Mouse (Mus musculus): Measurements from ENCODE around the gene 1700024G13Rik. TPM values are rescaled to one million over a fixed set of nuclear protein-coding genes. Genes with fewer than 3 reads are reported as not detected.
"Not testable (repeated sequence)": the region's sequence is repeated elsewhere in the genome, so short reads cannot be mapped to it uniquely, and the experiment has no call there.

Gene 1700024G13Rik
- not detected in 2 replicates for polyA plus RNA-seq (2012; ENCODE audit: insufficient read depth, insufficient read length, low replicate concordance, missing spikeins)

- no peak for TF ChIP-seq CTCF (IDR thresholded peaks at IDR 0.05; ENCODE audit: insufficient read depth, low read depth, low read length)
- no peak for TF ChIP-seq POLR2A (IDR thresholded peaks at IDR 0.05; ENCODE audit: insufficient read depth, low read depth, low read length)
- WGBS, result 23% methylated on average over 13 of the region's 13 CpGs
- no peak within 1 kb of the TSS for H3K4me3 ChIP-seq (ENCODE audit: insufficient read depth, low read depth, low read length)
- H3K4me1 ChIP-seq (ENCODE audit: control insufficient read depth, insufficient read depth, low read length), result no peaks in the 10 kb centered on the region
- H3K27ac ChIP-seq (ENCODE audit: insufficient read depth, low read depth, low read length), result no peak within 1 kb of the TSS
These were observed at the start of gene 1700024G13Rik for GRCm38 (mm10) chr14:32388196-32388595. Gene 1700024G13Rik, minus strand, starts transcription at chr14:32388391.

- TF ChIP-seq POLR2A (IDR thresholded peaks at IDR 0.05; ENCODE audit: insufficient read depth, low read depth, low read length) (no peak), CTCF (IDR thresholded peaks at IDR 0.05; ENCODE audit: insufficient read depth, low read depth, low read length) (no peak)
- H3K27ac ChIP-seq (ENCODE audit: insufficient read depth, low read depth, low read length), result no peak overlapping the region
- no peaks in the 10 kb centered on the region for H3K4me1 ChIP-seq (ENCODE audit: control insufficient read depth, insufficient read depth, low read length)
- 51% methylated on average over 5 of the region's 5 CpGs for WGBS
- H3K4me3 ChIP-seq (ENCODE audit: insufficient read depth, low read depth, low read length), result no peak overlapping the region
These were observed 49.2 kb upstream of the 1700024G13Rik start for GRCm38 (mm10) chr14:32437352-32437793.

GRCm38 (mm10) chr14:32429030-32429602 lies 40.9 kb upstream of the 1700024G13Rik start:
- Histone ChIP-seq H3K4me3 (ENCODE audit: insufficient read depth, low read depth, low read length) (no peak overlapping the region), H3K27ac (ENCODE audit: insufficient read depth, low read depth, low read length) (no peak overlapping the region), H3K4me1 (ENCODE audit: control insufficient read depth, insufficient read depth, low read length) (no peaks in the 10 kb centered on the region)
- TF ChIP-seq POLR2A (IDR thresholded peaks at IDR 0.05; ENCODE audit: insufficient read depth, low read depth, low read length), result no peak
- TF ChIP-seq CTCF (IDR thresholded peaks at IDR 0.05; ENCODE audit: insufficient read depth, low read depth, low read length), result no peak
- WGBS, result 62% methylated on average over 8 of the region's 8 CpGs

GRCm38 (mm10) chr14:32423946-32424345 lies 35.8 kb upstream of the 1700024G13Rik start:
- no peak for TF ChIP-seq CTCF (IDR thresholded peaks at IDR 0.05; ENCODE audit: insufficient read depth, low read depth, low read length)
- no peak for TF ChIP-seq POLR2A (IDR thresholded peaks at IDR 0.05; ENCODE audit: insufficient read depth, low read depth, low read length)
- no peak overlapping the region for H3K4me3 ChIP-seq (ENCODE audit: insufficient read depth, low read depth, low read length)
- no peaks in the 10 kb centered on the region for H3K4me1 ChIP-seq (ENCODE audit: control insufficient read depth, insufficient read depth, low read length)
- 93% methylated on average over 7 of the region's 7 CpGs for WGBS
- no peak overlapping the region for H3K27ac ChIP-seq (ENCODE audit: insufficient read depth, low read depth, low read length)

- 91% methylated on average over 11 of the region's 11 CpGs for WGBS
- TF ChIP-seq POLR2A (IDR thresholded peaks at IDR 0.05; ENCODE audit: insufficient read depth, low read depth, low read length) (no peak), CTCF (IDR thresholded peaks at IDR 0.05; ENCODE audit: insufficient read depth, low read depth, low read length) (no peak)
- Histone ChIP-seq H3K4me3 (ENCODE audit: insufficient read depth, low read depth, low read length) (no peak overlapping the region), H3K4me1 (ENCODE audit: control insufficient read depth, insufficient read depth, low read length) (no peaks in the 10 kb centered on the region), H3K27ac (ENCODE audit: insufficient read depth, low read depth, low read length) (no peak overlapping the region)
These were observed 30.6 kb upstream of the 1700024G13Rik start for GRCm38 (mm10) chr14:32418747-32419146.

- Histone ChIP-seq H3K4me3 (ENCODE audit: insufficient read depth, low read depth, low read length) (no peak overlapping the region), H3K4me1 (ENCODE audit: control insufficient read depth, insufficient read depth, low read length) (no peaks in the 10 kb centered on the region), H3K27ac (ENCODE audit: insufficient read depth, low read depth, low read length) (no peak overlapping the region)
- TF ChIP-seq CTCF (IDR thresholded peaks at IDR 0.05; ENCODE audit: insufficient read depth, low read depth, low read length), result no peak
- TF ChIP-seq POLR2A (IDR thresholded peaks at IDR 0.05; ENCODE audit: insufficient read depth, low read depth, low read length), result no peak
- 75% methylated on average over 5 of the region's 5 CpGs for whole genome bisulfite sequencing
These were observed 23.9 kb upstream of the 1700024G13Rik start for GRCm38 (mm10) chr14:32412075-32412474.

- TF ChIP-seq POLR2A (IDR thresholded peaks at IDR 0.05; ENCODE audit: insufficient read depth, low read depth, low read length), result no peak
- no peak for TF ChIP-seq CTCF (IDR thresholded peaks at IDR 0.05; ENCODE audit: insufficient read depth, low read depth, low read length)
- no peak overlapping the region for H3K4me3 ChIP-seq (ENCODE audit: insufficient read depth, low read depth, low read length)
- H3K4me1 ChIP-seq (ENCODE audit: control insufficient read depth, insufficient read depth, low read length), result no peaks in the 10 kb centered on the region
- 77% methylated on average over 5 of the region's 5 CpGs for WGBS
- no peak overlapping the region for H3K27ac ChIP-seq (ENCODE audit: insufficient read depth, low read depth, low read length)
These were observed 21.9 kb upstream of the 1700024G13Rik start for GRCm38 (mm10) chr14:32410084-32410483.

DNA sequence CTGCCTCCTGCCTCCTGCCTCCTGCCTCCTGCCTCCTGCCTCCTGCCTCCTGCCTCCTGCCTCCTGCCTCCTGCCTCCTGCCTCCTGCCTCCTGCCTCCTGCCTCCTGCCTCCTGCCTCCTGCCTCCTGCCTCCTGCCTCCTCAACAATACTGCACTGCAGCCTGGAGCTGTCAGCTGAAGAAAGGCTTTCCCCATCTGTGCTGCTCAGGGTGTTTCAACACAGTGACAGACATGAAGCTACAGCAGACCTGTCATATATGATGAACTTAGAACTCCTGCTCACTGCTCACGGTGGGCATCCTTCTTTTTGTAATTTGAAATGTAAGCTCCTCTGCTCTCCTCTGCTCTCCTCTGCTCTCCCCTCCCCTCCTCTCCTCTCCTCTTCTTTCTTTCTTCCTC lies 17.2 kb upstream of the 1700024G13Rik start:
- WGBS, result 63% methylated on average over 1 of the region's 1 CpGs
- not testable (repeated sequence) for H3K4me1 ChIP-seq (ENCODE audit: control insufficient read depth, insufficient read depth, low read length)

GRCm38 (mm10) chr14:32381619-32382018 lies 6.6 kb downstream of the 1700024G13Rik start:
- WGBS, result 22% methylated on average over 15 of the region's 15 CpGs
- H3K27ac ChIP-seq (ENCODE audit: insufficient read depth, low read depth, low read length), result no peak overlapping the region
- TF ChIP-seq CTCF (IDR thresholded peaks at IDR 0.05; ENCODE audit: insufficient read depth, low read depth, low read length) (no peak), POLR2A (IDR thresholded peaks at IDR 0.05; ENCODE audit: insufficient read depth, low read depth, low read length) (no peak)
- H3K4me1 ChIP-seq (ENCODE audit: control insufficient read depth, insufficient read depth, low read length), result peaks cover 3% of the 10 kb centered on the region
- H3K4me3 ChIP-seq (ENCODE audit: insufficient read depth, low read depth, low read length), result no peak overlapping the region

More for the DNA sequence above, 17.2 kb upstream of the 1700024G13Rik start:
- H3K4me3 ChIP-seq (ENCODE audit: insufficient read depth, low read depth, low read length); H3K27ac ChIP-seq (ENCODE audit: insufficient read depth, low read depth, low read length): not testable (repeated sequence)

Measured in olfactory bulb, adult 2 months (tissue).